Mouse (Mus musculus) lung, embryonic 15.5 days (tissue): ENCODE measurements at regions not wholly inside any gene's neighbourhood (a gene's known extent, or its start where the extent isn't known, plus 50 kb on each side); places are given as distances from the start of the nearest gene placed in this dataset.

Experiments used
- ATAC-seq: fragments of 200-750 bp; cut with Nextera tagmentation; 2 replicates; pipeline ENCODE4 v1.8.0; 2017; ENCODE audit warnings: moderate number of reproducible peaks, borderline replicate concordance; ENCODE audit not compliant: low FRiP score, low TSS enrichment; ENCODE audit errors: extremely low read depth
- H3K27ac ChIP-seq: fragments of 300-500 bp; sonication (generic); 2 replicates; pipeline ENCODE4 v1.5.1; 2015; ENCODE audit warnings: moderate library complexity, mild to moderate bottlenecking, inconsistent platforms
- H3K27me3 ChIP-seq: fragments of 300-500 bp; sonication (generic); 2 replicates; pipeline ENCODE4 v1.6.1; 2015; ENCODE audit warnings: inconsistent platforms
- H3K36me3 ChIP-seq: fragments of 300-500 bp; sonication (generic); 2 replicates; pipeline ENCODE4 v1.6.1; 2015; ENCODE audit warnings: inconsistent platforms
- H3K4me1 ChIP-seq: fragments of 300-500 bp; sonication (generic); 2 replicates; pipeline ENCODE4 v1.6.1; 2015; ENCODE audit warnings: inconsistent platforms
- H3K4me2 ChIP-seq: fragments of 300-500 bp; sonication (generic); 2 replicates; pipeline ENCODE4 v1.6.1; 2015; ENCODE audit warnings: inconsistent platforms, mild to moderate bottlenecking, moderate library complexity
- H3K4me3 ChIP-seq: fragments of 300-500 bp; sonication (generic); 2 replicates; pipeline ENCODE4 v1.5.1; 2015; ENCODE audit warnings: mild to moderate bottlenecking, inconsistent platforms
- H3K9ac ChIP-seq: fragments of 300-500 bp; sonication (generic); 2 replicates; pipeline ENCODE4 v1.6.1; 2015; ENCODE audit warnings: inconsistent platforms
- H3K9me3 ChIP-seq: fragments of 300-500 bp; sonication (generic); 2 replicates; pipeline ENCODE4 v1.6.1; 2016; ENCODE audit warnings: inconsistent platforms
- WGBS: fragments of 180-500 bp; shearing (Covaris S2); methylation state at CpG from one replicate; pipeline ENCODE4 v1.1.7; 2015; 5-methylcytosine and 5-hydroxymethylcytosine counted together

DNA sequence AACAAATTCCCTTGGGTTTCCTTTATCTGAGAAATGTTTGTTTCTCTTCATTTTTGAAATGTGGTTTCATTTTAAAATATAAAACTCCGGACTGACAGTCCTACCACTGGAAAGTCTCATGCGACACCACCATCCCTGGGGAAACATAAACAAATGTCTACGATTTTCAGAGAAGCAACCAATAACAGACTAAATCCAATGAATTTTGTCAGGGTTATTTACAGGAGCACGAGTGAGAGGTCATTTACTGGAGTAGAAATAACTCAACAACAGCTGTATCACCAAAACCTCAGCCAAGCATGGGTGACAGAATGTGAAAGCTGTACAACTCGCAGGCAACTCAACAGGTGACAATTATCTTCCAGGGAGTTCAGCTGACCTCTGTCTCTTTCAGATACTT, 200.5 kb downstream of the Fam76b start:
- H3K27ac ChIP-seq = no peak overlapping the region
- no peaks in the 10 kb centered on the region for H3K27me3 ChIP-seq
- H3K36me3 ChIP-seq = no peaks in the 10 kb centered on the region
- H3K9ac ChIP-seq = no peak overlapping the region
- no peak overlapping the region for H3K4me2 ChIP-seq
- H3K4me1 ChIP-seq = peaks cover 14% of the 10 kb centered on the region
- no peaks in the 10 kb centered on the region for H3K9me3 ChIP-seq
- WGBS = 36% methylated on average over 5 of the region's 5 CpGs
- H3K4me3 ChIP-seq = no peak overlapping the region
- peak; percentile 89; the same call in 1 of the 2 replicates for ATAC-seq

DNA sequence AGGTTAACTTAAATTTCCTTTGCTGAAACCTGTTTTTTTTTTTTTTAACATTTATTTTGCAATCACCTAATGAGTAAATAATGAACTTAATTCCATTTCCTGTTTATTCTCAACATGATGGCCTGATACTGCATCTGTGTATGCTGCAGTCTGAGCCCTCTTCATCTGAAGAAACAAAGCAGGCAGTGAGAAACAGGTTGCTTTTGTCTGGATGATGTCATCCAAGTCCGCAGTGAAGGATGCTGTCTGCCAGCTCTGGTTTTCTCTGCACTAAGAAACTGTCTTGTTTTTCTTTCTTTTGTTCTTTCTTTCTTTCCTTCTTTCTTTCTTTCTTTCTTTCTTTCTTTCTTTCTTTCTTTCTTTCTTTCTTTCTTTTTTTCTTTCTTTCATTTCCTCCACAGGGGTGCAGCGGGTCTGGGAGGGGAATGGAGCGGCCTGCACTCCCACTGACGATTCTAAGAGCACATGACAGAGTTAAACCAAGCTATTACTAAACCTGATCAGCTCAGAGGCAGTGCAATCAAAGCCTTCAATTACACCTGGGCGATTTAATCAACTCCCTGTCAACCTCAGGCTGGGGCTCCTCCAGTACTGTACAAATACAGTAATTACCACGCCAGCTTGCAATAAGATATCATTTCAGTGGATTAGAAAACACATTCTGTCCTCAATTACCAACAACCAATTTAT, 204.0 kb downstream of the Fam76b start:
- no peak overlapping the region for H3K4me3 ChIP-seq
- 70% methylated on average over 6 of the region's 6 CpGs for WGBS

DNA sequence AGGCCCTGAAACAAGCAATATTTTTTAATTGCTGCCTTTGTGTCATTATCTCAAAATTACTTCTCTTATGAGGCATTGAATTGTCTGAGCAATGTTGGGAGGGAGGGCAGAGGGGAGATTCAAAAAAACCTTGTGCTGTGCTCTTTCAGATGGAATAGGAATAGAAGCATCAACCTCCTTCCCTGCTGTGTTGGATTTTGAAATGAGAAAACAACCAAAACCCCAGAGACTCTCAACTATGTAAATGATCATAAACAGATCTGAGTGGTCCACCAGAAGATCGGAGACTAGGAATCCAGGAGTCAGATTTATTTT, 204.5 kb downstream of the Fam76b start:
- no peak overlapping the region for H3K4me2 ChIP-seq
- H3K36me3 ChIP-seq = no peaks in the 10 kb centered on the region
- H3K27ac ChIP-seq = no peak overlapping the region
- H3K27me3 ChIP-seq = no peaks in the 10 kb centered on the region
- no peak overlapping the region for H3K9ac ChIP-seq
- ATAC-seq = no peak
- WGBS = 75% methylated on average over 1 of the region's 1 CpGs
- H3K9me3 ChIP-seq = no peaks in the 10 kb centered on the region
- H3K4me3 ChIP-seq = no peak overlapping the region
- peaks cover 6% of the 10 kb centered on the region; the same call in 1 of the 2 replicates for H3K4me1 ChIP-seq

More for the DNA sequence above, 204.0 kb downstream of the Fam76b start:
- H3K27ac ChIP-seq = no peak overlapping the region
- no peaks in the 10 kb centered on the region for H3K9me3 ChIP-seq
- no peak for ATAC-seq
- H3K27me3 ChIP-seq = no peaks in the 10 kb centered on the region
- no peaks in the 10 kb centered on the region for H3K36me3 ChIP-seq
- H3K4me1 ChIP-seq = peaks cover 6% of the 10 kb centered on the region; the same call in 1 of the 2 replicates
- no peak overlapping the region for H3K4me2 ChIP-seq
- no peak overlapping the region for H3K9ac ChIP-seq

DNA sequence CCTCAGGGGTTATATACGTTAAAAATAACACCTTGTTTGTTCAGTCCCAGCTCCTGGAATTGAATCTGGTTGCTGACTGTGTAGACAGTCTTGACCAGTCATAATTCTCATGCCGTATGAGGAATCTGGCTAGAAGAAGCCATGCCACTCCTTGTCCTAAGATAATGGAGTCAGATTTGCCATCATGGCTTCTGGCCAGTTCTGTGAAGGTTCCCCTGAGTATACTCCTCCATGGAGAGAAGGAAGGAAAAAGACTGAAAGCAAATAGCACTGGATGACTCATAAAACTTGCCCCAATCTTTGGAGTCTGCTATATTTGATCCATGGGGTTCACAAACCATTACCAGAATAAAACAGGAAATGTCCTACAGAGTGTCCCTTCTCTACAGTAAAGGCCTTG, 208.0 kb downstream of the Fam76b start:
- ATAC-seq = no peak
- Histone ChIP-seq H3K4me2 (no peak overlapping the region), H3K4me3 (no peak overlapping the region), H3K9me3 (no peaks in the 10 kb centered on the region), H3K4me1 (no peaks in the 10 kb centered on the region), H3K27ac (no peak overlapping the region), H3K27me3 (no peaks in the 10 kb centered on the region), H3K9ac (no peak overlapping the region), H3K36me3 (no peaks in the 10 kb centered on the region)
- WGBS = 76% methylated on average over 2 of the region's 2 CpGs

DNA sequence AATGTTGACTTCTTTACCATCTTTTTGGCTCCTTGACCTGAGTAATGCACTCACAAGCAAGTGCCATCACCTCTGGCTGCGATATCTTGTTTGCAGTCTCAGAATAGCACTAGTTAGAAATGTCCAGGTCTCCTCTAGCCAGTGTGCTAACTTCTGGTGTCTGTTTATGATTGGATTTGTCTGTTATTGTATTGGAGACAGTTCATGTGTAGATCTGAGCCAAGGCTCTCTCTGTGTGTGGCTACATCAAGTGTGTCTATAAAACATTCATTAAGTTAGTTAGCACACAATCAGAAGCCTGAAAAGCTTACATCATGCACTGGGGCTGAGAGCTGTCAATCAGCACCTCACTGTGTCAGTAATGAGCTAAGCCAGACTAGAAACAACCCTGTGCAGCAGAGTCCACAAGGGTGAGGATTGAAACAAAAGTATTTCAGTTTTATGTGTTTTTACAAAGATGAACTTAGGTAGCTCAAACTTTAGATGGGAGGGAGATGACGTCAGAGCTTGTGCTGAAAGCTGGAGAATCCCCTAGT, 214.5 kb downstream of the Fam76b start:
- H3K4me1 ChIP-seq = no peaks in the 10 kb centered on the region; the same call in 1 of the 2 replicates
- no peak overlapping the region for H3K4me3 ChIP-seq
- no peaks in the 10 kb centered on the region for H3K9me3 ChIP-seq
- 28% methylated on average over 2 of the region's 2 CpGs for WGBS
- no peak overlapping the region for H3K9ac ChIP-seq
- no peak overlapping the region for H3K4me2 ChIP-seq
- H3K27ac ChIP-seq = no peak overlapping the region
- H3K36me3 ChIP-seq = no peaks in the 10 kb centered on the region
- H3K27me3 ChIP-seq = no peaks in the 10 kb centered on the region
- ATAC-seq = peak; percentile 19; the same call in 1 of the 2 replicates

DNA sequence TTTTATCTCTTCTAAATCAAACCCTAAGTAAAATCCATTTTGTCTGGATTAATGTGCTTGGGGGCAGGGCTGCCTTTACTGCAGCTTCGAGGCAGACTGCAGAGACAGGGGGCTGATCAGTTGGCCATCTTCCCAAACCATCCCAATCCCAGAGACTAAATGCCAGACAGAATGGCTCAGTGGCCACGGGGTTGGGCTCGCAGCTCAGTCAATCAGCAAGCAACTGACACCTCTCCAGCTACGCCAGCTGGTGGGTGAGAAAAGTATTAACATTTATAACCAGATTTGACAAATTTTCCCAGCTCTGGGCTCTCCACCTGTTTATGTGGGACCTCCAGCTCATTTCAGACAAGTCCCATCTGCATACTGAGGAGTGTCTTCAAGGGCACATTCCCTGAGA, 220.7 kb downstream of the Fam76b start:
- 49% methylated on average over 4 of the region's 4 CpGs for WGBS
- no peaks in the 10 kb centered on the region for H3K27me3 ChIP-seq
- no peak overlapping the region for H3K4me2 ChIP-seq
- H3K27ac ChIP-seq = no peak overlapping the region
- no peaks in the 10 kb centered on the region for H3K36me3 ChIP-seq
- peaks cover under 1% of the 10 kb centered on the region; the same call in 1 of the 2 replicates for H3K4me1 ChIP-seq
- no peak overlapping the region for H3K4me3 ChIP-seq
- no peak for ATAC-seq
- no peak overlapping the region for H3K9ac ChIP-seq
- no peaks in the 10 kb centered on the region for H3K9me3 ChIP-seq

DNA sequence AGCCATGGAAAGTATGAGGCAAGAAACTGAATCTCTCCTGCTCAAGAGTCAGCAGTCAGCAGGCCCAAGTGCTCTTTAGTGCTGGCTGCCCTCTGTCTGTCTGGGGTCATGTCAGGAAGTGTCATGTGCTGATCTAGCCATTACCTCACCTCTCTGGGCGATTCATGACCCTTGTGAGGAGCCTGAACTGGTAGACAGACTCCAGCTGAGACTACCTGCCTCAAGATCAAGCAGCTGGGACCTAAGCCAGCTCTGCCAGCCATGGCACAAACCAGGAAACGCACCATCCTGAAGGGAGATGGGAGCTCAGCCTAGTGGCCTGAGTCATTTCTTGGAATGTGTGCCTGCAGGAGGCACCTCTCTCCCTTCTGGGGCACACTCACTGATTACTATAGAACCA, 221.2 kb upstream of the Sesn3 start:
- WGBS = 25% methylated on average over 2 of the region's 2 CpGs
- Histone ChIP-seq H3K9ac (no peak overlapping the region), H3K36me3 (no peaks in the 10 kb centered on the region), H3K27ac (no peak overlapping the region), H3K4me3 (no peak overlapping the region), H3K4me2 (no peak overlapping the region), H3K9me3 (no peaks in the 10 kb centered on the region), H3K27me3 (no peaks in the 10 kb centered on the region), H3K4me1 (peaks cover 7% of the 10 kb centered on the region; the same call in 1 of the 2 replicates)
- ATAC-seq = peak; percentile 35; the same call in 1 of the 2 replicates

DNA sequence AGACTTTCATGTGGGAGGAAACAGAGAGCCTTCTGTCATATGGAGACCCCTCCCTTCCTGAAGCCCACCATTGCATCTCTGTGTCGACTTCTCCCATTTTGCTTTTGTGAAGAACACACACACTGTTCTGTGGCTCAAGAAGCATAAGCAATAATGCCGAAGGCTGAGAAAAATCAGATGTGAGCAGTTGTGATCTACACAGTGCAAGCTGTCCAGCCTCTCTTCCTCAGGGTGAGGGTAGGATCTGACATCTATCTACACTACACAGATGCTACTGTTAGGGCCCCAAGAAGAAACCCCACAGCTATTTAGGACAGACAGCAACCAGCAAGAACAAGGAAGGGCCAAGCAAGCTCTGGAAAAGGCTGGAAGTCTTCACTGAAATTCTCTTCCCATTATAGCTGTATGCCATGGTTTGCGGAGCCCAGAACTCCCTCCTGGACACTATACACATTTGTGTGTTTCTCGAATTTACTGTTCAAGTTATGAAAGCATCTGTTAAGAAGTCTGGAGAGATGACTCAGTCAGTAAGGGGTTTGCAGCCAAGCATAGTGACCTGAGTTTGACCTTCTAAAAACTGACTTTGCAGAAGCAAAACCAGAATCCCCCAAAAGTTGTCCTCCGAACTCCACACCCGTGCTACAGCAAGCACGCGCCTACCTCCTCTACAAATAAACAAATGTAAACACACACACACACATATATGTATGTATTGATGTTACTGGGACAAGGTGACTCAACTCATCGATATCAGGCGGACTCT, 218.3 kb upstream of the Sesn3 start:
- Histone ChIP-seq H3K36me3 (no peaks in the 10 kb centered on the region), H3K4me3 (no peak overlapping the region), H3K9ac (no peak overlapping the region), H3K4me1 (peaks cover 7% of the 10 kb centered on the region; the same call in 1 of the 2 replicates), H3K27ac (no peak overlapping the region), H3K4me2 (no peak overlapping the region), H3K27me3 (no peaks in the 10 kb centered on the region), H3K9me3 (no peaks in the 10 kb centered on the region)
- 60% methylated on average over 10 of the region's 10 CpGs for WGBS
- ATAC-seq = no peak

DNA sequence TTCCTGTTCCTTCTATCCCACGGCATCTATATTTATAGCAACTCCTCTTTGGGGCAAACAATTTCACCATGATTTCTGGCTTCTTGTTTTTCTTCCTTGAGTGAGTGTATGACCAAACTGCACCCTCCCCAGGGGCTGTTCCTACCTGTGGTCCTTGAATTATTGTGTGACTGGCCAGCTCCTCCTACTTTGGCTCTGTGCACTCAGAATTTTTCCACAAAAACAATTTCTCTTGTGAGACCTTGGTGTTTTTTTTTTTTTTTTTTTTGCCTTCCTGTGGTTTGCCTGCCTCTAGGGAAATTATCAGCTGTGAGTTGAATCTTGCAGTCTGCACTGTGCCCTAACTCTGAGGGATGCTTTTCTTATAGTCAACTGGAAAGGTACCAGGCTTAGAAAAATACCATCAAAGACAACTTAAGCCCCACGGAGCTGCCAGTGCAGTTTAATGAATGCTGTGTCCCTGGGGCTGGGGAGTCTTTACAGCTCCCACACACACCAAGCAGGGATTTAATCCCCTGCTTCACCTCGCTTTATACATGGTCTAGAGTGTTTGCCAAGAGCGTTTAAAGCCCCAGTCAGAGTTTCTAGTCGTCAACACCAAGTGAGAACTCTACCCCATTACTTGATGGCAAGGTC, 216.2 kb upstream of the Sesn3 start:
- Histone ChIP-seq H3K4me3 (no peak overlapping the region), H3K27me3 (no peaks in the 10 kb centered on the region), H3K4me2 (no peak overlapping the region), H3K9ac (no peak overlapping the region), H3K27ac (no peak overlapping the region), H3K36me3 (no peaks in the 10 kb centered on the region), H3K4me1 (peaks cover 2% of the 10 kb centered on the region; the same call in 1 of the 2 replicates), H3K9me3 (no peaks in the 10 kb centered on the region)
- WGBS = 36% methylated on average over 5 of the region's 5 CpGs
- no peak for ATAC-seq

DNA sequence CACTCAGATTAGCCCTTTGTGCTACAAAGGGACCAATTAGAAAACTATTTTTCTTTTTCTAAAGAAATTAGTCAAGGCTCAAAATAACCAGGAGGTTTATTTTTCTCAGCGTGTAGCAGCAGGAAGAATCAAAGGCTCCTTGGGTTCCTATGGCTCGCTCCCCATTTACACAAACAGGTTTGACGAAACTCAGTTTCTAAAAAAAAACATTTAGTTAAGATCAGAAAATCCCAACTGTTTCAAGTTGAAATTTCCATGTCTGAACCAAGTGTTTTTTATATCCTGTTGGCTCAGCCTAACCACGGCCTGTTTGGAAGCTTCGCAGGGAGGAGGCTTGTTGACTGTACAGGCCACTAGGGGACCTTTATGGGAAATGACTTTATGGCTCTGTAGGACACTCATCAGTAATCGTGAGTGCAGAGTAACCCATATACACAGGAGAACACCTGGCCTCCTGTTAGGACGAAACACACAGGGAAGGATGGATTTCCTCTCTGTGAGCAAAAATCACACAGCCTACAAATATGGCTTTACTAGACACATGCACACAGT, 215.6 kb upstream of the Sesn3 start:
- no peaks in the 10 kb centered on the region for H3K36me3 ChIP-seq
- H3K27ac ChIP-seq = no peak overlapping the region
- no peaks in the 10 kb centered on the region; the same call in 1 of the 2 replicates for H3K4me1 ChIP-seq
- ATAC-seq = no peak
- H3K9me3 ChIP-seq = no peaks in the 10 kb centered on the region
- no peak overlapping the region for H3K9ac ChIP-seq
- H3K27me3 ChIP-seq = no peaks in the 10 kb centered on the region
- H3K4me2 ChIP-seq = no peak overlapping the region
- H3K4me3 ChIP-seq = no peak overlapping the region
- 62% methylated on average over 7 of the region's 7 CpGs for WGBS

DNA sequence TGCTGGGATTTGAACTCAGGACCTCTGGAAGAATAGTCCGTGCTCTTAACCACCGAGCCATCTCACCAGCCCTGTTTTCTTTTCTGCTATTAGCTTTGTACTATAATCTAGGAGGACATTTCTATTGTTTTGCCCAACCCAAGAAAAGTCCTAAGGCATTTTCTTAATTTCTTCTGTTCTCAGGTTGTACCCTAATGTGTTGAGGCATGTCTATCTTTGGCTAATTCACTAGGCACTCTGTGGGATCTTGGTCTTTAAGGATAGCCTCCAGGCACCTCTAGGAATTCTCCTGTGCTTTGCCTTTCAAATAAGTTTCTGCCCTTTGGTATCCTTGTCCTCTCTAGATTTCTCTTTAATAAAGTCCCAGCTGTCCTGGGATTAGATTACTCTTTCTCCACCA, 214.6 kb upstream of the Sesn3 start:
- Histone ChIP-seq H3K4me2 (no peak overlapping the region), H3K4me1 (no peaks in the 10 kb centered on the region; the same call in 1 of the 2 replicates), H3K27me3 (no peaks in the 10 kb centered on the region), H3K27ac (no peak overlapping the region), H3K36me3 (no peaks in the 10 kb centered on the region), H3K9me3 (0 out of 2 replicates have a peak, but pooled peaks cover under 1% of the 10 kb centered on the region), H3K4me3 (no peak overlapping the region), H3K9ac (no peak overlapping the region)
- no peak for ATAC-seq
- WGBS = 95% methylated on average over 2 of the region's 2 CpGs
